Mouse (Mus musculus): ENCODE data around the gene Ccdc8. TPM values are rescaled to one million over a fixed set of nuclear protein-coding genes. Genes with fewer than 3 reads are reported as not detected.
"Not testable (repeated sequence)": the region's sequence is repeated elsewhere in the genome, so short reads cannot be mapped to it uniquely, and the experiment has no call there.

The Ccdc8 gene
- total RNA-seq (2021) = 10 to 100 TPM; 32.5 to 33.4 TPM
- long read RNA-seq, experiment 1, full-length matches to known transcripts = 7 of 7 reads
- long read RNA-seq, experiment 1, partial matches to known transcripts = 0 of 7 reads
- long read RNA-seq, experiment 1, other reads (novel, unspliced or antisense) = 0 of 7 reads
- long read RNA-seq, experiment 2, full-length matches to known transcripts = 9 of 10 reads
- long read RNA-seq, experiment 2, partial matches to known transcripts = 0 of 10 reads
- long read RNA-seq, experiment 2, other reads (novel, unspliced or antisense) = 1 of 10 reads

- DNase-seq (ENCODE audit: low spot score in 2 of 2) = no peak
These were observed at the start of gene Ccdc8 for GRCm38 (mm10) chr7:16992451-16992807. TSS of gene Ccdc8 (plus strand) at chr7:16992708.

GRCm38 (mm10) chr7:16942861-16943260, 49.6 kb upstream of the Ccdc8 start:
- no peak for DNase-seq (ENCODE audit: low spot score in 2 of 2)

GRCm38 (mm10) chr7:16944061-16944807, 48.3 kb upstream of the Ccdc8 start, which contains the start of gene Pnmal2:
TSS of gene Pnmal2 (plus strand) at chr7:16944682.
- DNase-seq (ENCODE audit: low spot score in 2 of 2) = peak; percentile 78 to 85

- DNase-seq (ENCODE audit: low spot score in 2 of 2) = peak in 1 of 2 experiments; percentile 37
These were observed 47.6 kb upstream of the Ccdc8 start for GRCm38 (mm10) chr7:16944808-16945315.

GRCm38 (mm10) chr7:16945419-16945818, 47.1 kb upstream of the Ccdc8 start:
- peak in 1 of 2 experiments; percentile 47 for DNase-seq (ENCODE audit: low spot score in 2 of 2)

- DNase-seq (ENCODE audit: low spot score in 2 of 2) = peak in 1 of 2 experiments; percentile 59
These were observed 45.8 kb upstream of the Ccdc8 start for GRCm38 (mm10) chr7:16946441-16947348.

GRCm38 (mm10) chr7:16947349-16947895, 45.1 kb upstream of the Ccdc8 start:
- peak in 1 of 2 experiments; percentile 53 for DNase-seq (ENCODE audit: low spot score in 2 of 2)

- DNase-seq (ENCODE audit: low spot score in 2 of 2) = peak in 1 of 2 experiments; percentile 80
These were observed 44.5 kb upstream of the Ccdc8 start for GRCm38 (mm10) chr7:16947959-16948361.

- no peak for DNase-seq (ENCODE audit: low spot score in 2 of 2)
These were observed 43.5 kb upstream of the Ccdc8 start for GRCm38 (mm10) chr7:16948923-16949458.

GRCm38 (mm10) chr7:16949908-16950841, 42.3 kb upstream of the Ccdc8 start:
- peak; percentile 60 to 74 for DNase-seq (ENCODE audit: low spot score in 2 of 2)

- peak; percentile 69 to 79 for DNase-seq (ENCODE audit: low spot score in 2 of 2)
These were observed 41.5 kb upstream of the Ccdc8 start for GRCm38 (mm10) chr7:16950861-16951635.

- not testable (repeated sequence) for DNase-seq (ENCODE audit: low spot score in 2 of 2)
These were observed 38.7 kb upstream of the Ccdc8 start for GRCm38 (mm10) chr7:16953776-16954175.

- no peak for DNase-seq (ENCODE audit: low spot score in 2 of 2)
These were observed 36.8 kb upstream of the Ccdc8 start for GRCm38 (mm10) chr7:16955712-16956111.

- DNase-seq (ENCODE audit: low spot score in 2 of 2) = no peak
These were observed 35.9 kb upstream of the Ccdc8 start for GRCm38 (mm10) chr7:16956410-16957265.

- DNase-seq (ENCODE audit: low spot score in 2 of 2) = no peak
These were observed 32.8 kb upstream of the Ccdc8 start, which contains the start of gene Pnmal1 for GRCm38 (mm10) chr7:16959539-16960187. TSS of gene Pnmal1 (plus strand) at chr7:16959679.

GRCm38 (mm10) chr7:16961678-16962077, 30.8 kb upstream of the Ccdc8 start:
- no peak for DNase-seq (ENCODE audit: low spot score in 2 of 2)

GRCm38 (mm10) chr7:16968414-16968813, 24.1 kb upstream of the Ccdc8 start:
- DNase-seq (ENCODE audit: low spot score in 2 of 2) = no peak

Measured in gastrocnemius, postnatal 4 days (tissue).